Mouse (Mus musculus) limb, embryonic 13.5 days (tissue): ENCODE measurements around the gene Galnt7. TPM values are rescaled to one million over a fixed set of nuclear protein-coding genes. Genes with fewer than 3 reads are reported as not detected.

Experiments used
- ATAC-seq: fragments of 200-750 bp; cut with Nextera tagmentation; 2 replicates; pipeline ENCODE4 v1.8.0; 2017; ENCODE audit warnings: low read depth, moderate number of reproducible peaks, moderate TSS enrichment; ENCODE audit not compliant: low FRiP score
- H3K27ac ChIP-seq: fragments of 300-500 bp; sonication (generic); 2 replicates; pipeline ENCODE4 v1.5.1; 2015; ENCODE audit warnings: inconsistent platforms, mild to moderate bottlenecking, moderate library complexity
- H3K27me3 ChIP-seq: fragments of 300-500 bp; sonication (generic); 2 replicates; pipeline ENCODE4 v1.6.1; 2015; ENCODE audit warnings: mild to moderate bottlenecking, inconsistent platforms
- H3K36me3 ChIP-seq: fragments of 300-500 bp; sonication (generic); 2 replicates; pipeline ENCODE4 v1.6.1; 2015; ENCODE audit warnings: inconsistent platforms, mild to moderate bottlenecking, moderate library complexity
- H3K4me1 ChIP-seq: fragments of 300-500 bp; sonication (generic); 2 replicates; pipeline ENCODE4 v1.6.1; 2015; ENCODE audit warnings: inconsistent platforms
- H3K4me2 ChIP-seq: fragments of 300-500 bp; sonication (generic); replicated peaks from 2 replicates; pipeline ENCODE4 v1.6.1; 2015; ENCODE audit warnings: inconsistent platforms, mild to moderate bottlenecking, moderate library complexity
- H3K4me3 ChIP-seq: fragments of 300-500 bp; sonication (generic); 2 replicates; pipeline ENCODE4 v1.5.1; 2015; ENCODE audit warnings: moderate library complexity, mild to moderate bottlenecking, inconsistent platforms
- H3K9ac ChIP-seq: fragments of 300-500 bp; sonication (generic); 2 replicates; pipeline ENCODE4 v1.6.1; 2015; ENCODE audit warnings: mild to moderate bottlenecking, inconsistent platforms
- H3K9me3 ChIP-seq: fragments of 300-500 bp; sonication (generic); 2 replicates; pipeline ENCODE4 v1.6.1; 2016; ENCODE audit warnings: inconsistent platforms
- WGBS: fragments of 180-500 bp; shearing (Covaris S2); methylation state at CpG from one replicate; pipeline ENCODE4 v1.1.7; 2015; 5-methylcytosine and 5-hydroxymethylcytosine counted together
- polyA plus RNA-seq: library from polyadenylated mRNA; unstranded; fragments of >200 nt; fragmentation: Nextera tagmentation; extraction: Ambion mirVana; gene quantifications from 2 replicates; pipeline ENCODE4 v1.2.1, GENCODE M21; 2015

Galnt7 gene
- polyA plus RNA-seq, 1 experiment from 2014 or later = 13.1 TPM

- no peak for ATAC-seq
- Histone ChIP-seq H3K27me3 (no peaks in the 10 kb centered on the region), H3K4me2 (no peak overlapping the region), H3K4me1 (peaks cover 15% of the 10 kb centered on the region), H3K9ac (no peak overlapping the region), H3K4me3 (no peak overlapping the region), H3K27ac (no peak overlapping the region), H3K9me3 (no peaks in the 10 kb centered on the region), H3K36me3 (no peaks in the 10 kb centered on the region)
- WGBS = 88% methylated on average over 4 of the region's 4 CpGs
Observed at GRCm38 (mm10) chr8:57623955-57624354, 28.9 kb downstream of the Galnt7 start.

GRCm38 (mm10) chr8:57623051-57623450 lies 29.8 kb downstream of the Galnt7 start:
- Histone ChIP-seq H3K36me3 (no peaks in the 10 kb centered on the region), H3K4me3 (no peak overlapping the region), H3K4me2 (no peak overlapping the region), H3K9ac (no peak overlapping the region), H3K4me1 (peaks cover 15% of the 10 kb centered on the region), H3K9me3 (no peaks in the 10 kb centered on the region), H3K27me3 (no peaks in the 10 kb centered on the region), H3K27ac (no peak overlapping the region)
- ATAC-seq = no peak
- 95% methylated on average over 3 of the region's 3 CpGs for WGBS

DNA sequence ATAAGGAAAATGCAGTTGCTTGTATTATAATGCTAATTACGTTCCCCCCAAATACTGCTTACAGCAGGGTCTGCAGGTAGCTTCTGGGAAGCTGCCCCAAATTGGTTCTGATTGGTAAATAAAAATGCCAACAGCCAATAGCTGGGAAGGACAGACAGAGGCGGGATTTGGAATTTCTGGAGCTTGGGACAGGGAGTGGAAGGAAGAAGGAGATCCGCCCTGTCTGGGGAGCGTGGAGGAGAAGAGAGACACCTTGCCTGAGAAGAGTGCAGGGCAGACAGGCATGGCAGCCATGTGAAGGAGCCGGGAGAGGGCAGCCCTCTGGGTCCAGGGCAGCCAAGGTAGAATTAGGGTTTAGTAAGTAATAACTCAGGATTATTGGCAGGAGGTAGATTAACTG lies 35.9 kb downstream of the Galnt7 start:
- Histone ChIP-seq H3K36me3 (no peaks in the 10 kb centered on the region), H3K4me2 (no peak overlapping the region), H3K9me3 (no peaks in the 10 kb centered on the region), H3K4me3 (no peak overlapping the region), H3K27ac (no peak overlapping the region), H3K9ac (no peak overlapping the region), H3K4me1 (peaks cover 24% of the 10 kb centered on the region), H3K27me3 (no peaks in the 10 kb centered on the region)
- no peak for ATAC-seq
- 64% methylated on average over 5 of the region's 5 CpGs for WGBS

- Histone ChIP-seq H3K4me2 (peak overlapping the region; percentile 21; the same call in 1 of the 2 replicates), H3K27ac (peak overlapping the region; percentile 72; the same call in 1 of the 2 replicates), H3K9ac (no peak overlapping the region), H3K4me3 (no peak overlapping the region), H3K9me3 (no peaks in the 10 kb centered on the region), H3K27me3 (no peaks in the 10 kb centered on the region), H3K36me3 (no peaks in the 10 kb centered on the region), H3K4me1 (peaks cover 40% of the 10 kb centered on the region)
- peak; percentile 57 for ATAC-seq
- 47% methylated on average over 15 of the region's 15 CpGs for WGBS
Observed at GRCm38 (mm10) chr8:57615016-57615657, 37.7 kb downstream of the Galnt7 start.

GRCm38 (mm10) chr8:57611419-57611977 lies 41.3 kb downstream of the Galnt7 start:
- 0 out of 2 replicates have a peak, but pooled peaks have one; percentile 2 for ATAC-seq
- H3K4me2 ChIP-seq = no peak overlapping the region
- H3K4me3 ChIP-seq = no peak overlapping the region
- H3K9ac ChIP-seq = no peak overlapping the region
- peaks cover 40% of the 10 kb centered on the region for H3K4me1 ChIP-seq
- WGBS = 31% methylated on average over 7 of the region's 7 CpGs
- H3K27ac ChIP-seq = no peak overlapping the region
- no peaks in the 10 kb centered on the region for H3K27me3 ChIP-seq
- H3K9me3 ChIP-seq = no peaks in the 10 kb centered on the region
- H3K36me3 ChIP-seq = no peaks in the 10 kb centered on the region

DNA sequence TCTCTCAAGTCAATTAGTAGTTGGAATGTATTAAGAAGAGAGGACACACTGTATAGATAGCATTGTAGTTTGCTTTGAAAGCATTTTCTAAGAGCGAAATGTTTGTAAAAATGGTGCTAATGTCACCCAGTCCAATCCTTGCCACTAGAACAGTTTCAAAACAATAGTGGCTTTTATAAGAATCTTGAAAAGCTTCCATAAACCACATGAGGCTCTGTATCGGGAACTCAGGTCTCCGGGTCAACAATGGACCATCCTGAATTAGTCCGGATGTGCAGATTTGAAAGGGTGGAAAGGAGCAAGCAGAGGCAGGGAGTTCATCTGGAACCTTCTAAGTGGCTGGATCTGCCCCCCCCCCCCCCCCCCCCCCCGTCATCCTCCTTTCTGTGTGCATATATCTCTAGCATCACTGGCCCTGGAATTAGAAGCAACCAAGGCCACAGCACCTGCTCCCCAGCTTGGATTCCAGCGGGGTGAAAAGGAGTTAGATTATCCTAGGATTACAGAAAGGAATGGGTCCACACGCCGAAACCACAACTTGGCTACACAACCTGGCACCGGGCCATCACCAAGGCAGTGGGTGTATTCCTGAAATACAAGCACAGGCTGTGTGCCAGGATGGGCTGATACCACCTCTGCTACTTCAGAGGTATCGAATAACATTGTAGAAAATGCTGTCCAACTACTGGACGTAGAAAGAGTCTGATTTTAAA lies 42.0 kb downstream of the Galnt7 start:
- Histone ChIP-seq H3K4me1 (peaks cover 41% of the 10 kb centered on the region), H3K4me3 (no peak overlapping the region), H3K36me3 (no peaks in the 10 kb centered on the region), H3K4me2 (no peak overlapping the region), H3K27me3 (no peaks in the 10 kb centered on the region), H3K9me3 (no peaks in the 10 kb centered on the region), H3K27ac (no peak overlapping the region), H3K9ac (no peak overlapping the region)
- peak; percentile 51; the same call in 1 of the 2 replicates for ATAC-seq
- WGBS = 63% methylated on average over 10 of the region's 11 CpGs

GRCm38 (mm10) chr8:57602511-57602910 lies 50.3 kb downstream of the Galnt7 start:
- Histone ChIP-seq H3K4me2 (no peak overlapping the region), H3K9me3 (no peaks in the 10 kb centered on the region), H3K4me1 (peaks cover 17% of the 10 kb centered on the region), H3K4me3 (no peak overlapping the region), H3K27ac (no peak overlapping the region), H3K9ac (no peak overlapping the region), H3K36me3 (no peaks in the 10 kb centered on the region), H3K27me3 (no peaks in the 10 kb centered on the region)
- no peak for ATAC-seq
- WGBS = 83% methylated on average over 5 of the region's 5 CpGs

DNA sequence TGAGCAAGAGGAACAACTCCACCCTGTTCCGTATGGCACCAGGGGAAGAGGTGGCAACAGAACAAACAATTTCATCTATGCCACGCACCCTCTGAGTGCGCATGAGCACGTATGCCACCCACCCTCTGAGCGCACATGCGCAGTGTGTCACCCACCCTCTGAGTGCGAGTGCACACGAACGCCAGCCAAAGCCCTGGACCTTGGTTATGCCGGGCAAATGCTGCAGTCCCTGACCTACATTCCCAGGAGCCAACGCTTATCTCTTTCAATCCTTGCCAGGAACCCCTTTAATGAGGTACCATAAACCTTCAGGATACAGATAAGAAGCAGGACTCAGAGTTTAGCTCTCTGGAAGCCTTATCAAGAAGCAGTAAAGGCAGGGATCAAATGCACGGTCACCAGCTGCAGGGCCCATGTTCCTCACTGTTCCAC lies 50.8 kb downstream of the Galnt7 start:
- H3K4me3 ChIP-seq = no peak overlapping the region
- no peak; the same call in 1 of the 2 replicates for ATAC-seq
- H3K27ac ChIP-seq = no peak overlapping the region
- 74% methylated on average over 12 of the region's 12 CpGs for WGBS
- peaks cover 17% of the 10 kb centered on the region for H3K4me1 ChIP-seq
- no peaks in the 10 kb centered on the region for H3K36me3 ChIP-seq
- no peaks in the 10 kb centered on the region for H3K9me3 ChIP-seq
- no peak overlapping the region for H3K9ac ChIP-seq
- no peaks in the 10 kb centered on the region for H3K27me3 ChIP-seq
- no peak overlapping the region for H3K4me2 ChIP-seq

GRCm38 (mm10) chr8:57599813-57600555 lies 52.8 kb downstream of the Galnt7 start:
- H3K4me3 ChIP-seq = peak overlapping the region; percentile 20
- WGBS = 21% methylated on average over 22 of the region's 22 CpGs

GRCm38 (mm10) chr8:57595853-57596252 lies 57.0 kb downstream of the Galnt7 start:
- Histone ChIP-seq H3K27me3 (no peaks in the 10 kb centered on the region), H3K4me1 (peaks cover 10% of the 10 kb centered on the region), H3K4me3 (no peak overlapping the region), H3K4me2 (no peak overlapping the region), H3K27ac (no peak overlapping the region), H3K36me3 (no peaks in the 10 kb centered on the region), H3K9ac (no peak overlapping the region), H3K9me3 (no peaks in the 10 kb centered on the region)
- no peak for ATAC-seq
- 80% methylated on average over 3 of the region's 3 CpGs for WGBS

More at GRCm38 (mm10) chr8:57599813-57600555, 52.8 kb downstream of the Galnt7 start:
- H3K36me3 ChIP-seq = no peaks in the 10 kb centered on the region
- no peaks in the 10 kb centered on the region for H3K27me3 ChIP-seq
- ATAC-seq = no peak
- H3K9me3 ChIP-seq = no peaks in the 10 kb centered on the region
- 0 out of 2 replicates have a peak overlapping the region, but pooled peaks have one; percentile 35 for H3K9ac ChIP-seq
- no peak overlapping the region for H3K27ac ChIP-seq
- peak overlapping the region; percentile 56 for H3K4me2 ChIP-seq
- peaks cover 15% of the 10 kb centered on the region for H3K4me1 ChIP-seq

DNA sequence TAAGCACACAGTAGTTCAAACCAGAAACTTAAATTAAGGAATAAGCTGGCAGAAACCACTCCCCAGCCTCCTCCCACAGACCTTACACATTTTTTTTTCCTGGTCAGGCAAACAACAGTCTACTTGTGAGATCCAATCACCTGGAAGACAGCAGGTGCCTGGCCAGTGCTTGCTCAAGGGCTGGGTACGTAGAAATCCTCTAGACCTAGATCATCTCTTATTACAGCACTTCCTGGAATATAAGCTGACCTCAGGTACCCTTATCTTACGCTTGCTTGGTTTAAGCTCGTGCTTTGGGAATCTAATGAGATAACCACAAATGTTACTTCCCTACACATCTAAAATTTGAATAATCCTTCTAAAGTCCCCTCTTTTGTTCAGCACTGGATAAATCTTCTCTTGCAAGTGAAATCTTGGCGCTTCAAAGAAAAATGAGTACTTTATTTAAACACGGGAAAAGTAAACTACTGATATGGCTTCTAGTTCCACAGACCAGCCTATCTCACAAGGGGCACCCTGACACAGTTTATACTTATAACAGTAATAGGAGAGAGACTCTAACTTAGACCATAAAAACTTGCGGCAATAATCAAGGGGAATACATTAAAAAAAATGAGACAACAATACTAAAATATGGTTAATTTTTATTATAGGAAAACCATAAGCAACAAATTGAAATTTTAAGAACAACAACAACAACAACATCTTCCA lies 58.5 kb downstream of the Galnt7 start:
- H3K27me3 ChIP-seq = no peaks in the 10 kb centered on the region
- 79% methylated on average over 6 of the region's 6 CpGs for WGBS
- no peak for ATAC-seq
- no peak overlapping the region for H3K4me3 ChIP-seq
- H3K36me3 ChIP-seq = no peaks in the 10 kb centered on the region
- H3K9ac ChIP-seq = no peak overlapping the region
- H3K4me2 ChIP-seq = no peak overlapping the region
- H3K4me1 ChIP-seq = no peaks in the 10 kb centered on the region
- no peaks in the 10 kb centered on the region for H3K9me3 ChIP-seq
- no peak overlapping the region for H3K27ac ChIP-seq
